8 mouse cellular contexts compared by ENCODE assay signal in the genomic region with DNA sequence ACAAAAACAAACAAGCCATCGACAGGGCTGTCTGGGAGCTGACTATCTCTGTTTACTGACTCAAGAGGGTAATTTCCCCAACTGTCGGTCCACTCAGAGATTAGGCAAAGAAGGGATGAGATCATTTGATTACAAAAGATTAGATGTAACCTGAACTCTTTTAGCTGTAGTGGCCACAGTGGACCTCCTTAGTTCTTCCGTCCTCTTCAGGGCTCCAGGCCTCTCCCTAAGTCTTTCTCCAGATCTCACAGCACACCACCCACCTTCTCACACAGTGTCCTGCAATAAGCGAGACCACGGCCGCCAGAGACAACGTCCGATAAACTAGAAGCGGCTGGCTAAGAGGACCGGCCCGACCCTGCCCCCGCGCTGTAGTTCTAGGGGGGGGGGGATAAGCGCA. TPM values are rescaled to one million over a fixed set of nuclear protein-coding genes. Genes with fewer than 3 reads are reported as not detected.
DNase-seq lines count a peak whose midpoint lies in the region; ATAC-seq lines count a peak whose summit lies in the region.

No protein-coding gene starts in this region.

- WGBS in kidney, embryonic 15.5 days = 5% methylated on average over 14 of the region's 14 CpGs
- WGBS in embryonic facial prominence, embryonic 10.5 days = 7% methylated on average over 14 of the region's 14 CpGs
- 3% methylated on average over 14 of the region's 14 CpGs for WGBS in intestine, embryonic 15.5 days
- 10% methylated on average over 14 of the region's 14 CpGs for WGBS in midbrain, embryonic 15.5 days

- H3K27me3 ChIP-seq in kidney, embryonic 15.5 days = peaks cover 16% of the 10 kb centered on the region
- H3K27me3 ChIP-seq in embryonic facial prominence, embryonic 10.5 days (replicated peaks; ENCODE audit: low read depth, poor library complexity, severe bottlenecking) = peaks cover 33% of the 10 kb centered on the region
- H3K27me3 ChIP-seq in intestine, embryonic 15.5 days (replicated peaks) = no peaks in the 10 kb centered on the region; the same call in 1 of the 2 replicates
- H3K27me3 ChIP-seq in midbrain, embryonic 15.5 days (replicated peaks) = no peaks in the 10 kb centered on the region; the same call in none of the 2 replicates

- peaks cover 11% of the 10 kb centered on the region for H3K36me3 ChIP-seq in kidney, embryonic 15.5 days
- H3K36me3 ChIP-seq in embryonic facial prominence, embryonic 10.5 days (replicated peaks) = peaks cover 10% of the 10 kb centered on the region
- peaks cover 8% of the 10 kb centered on the region; the same call in 1 of the 2 replicates for H3K36me3 ChIP-seq in intestine, embryonic 15.5 days
- H3K36me3 ChIP-seq in midbrain, embryonic 15.5 days (replicated peaks) = no peaks in the 10 kb centered on the region

- H3K9me3 ChIP-seq in kidney, embryonic 15.5 days (replicated peaks) = no peaks in the 10 kb centered on the region
- H3K9me3 ChIP-seq in embryonic facial prominence, embryonic 10.5 days = no peaks in the 10 kb centered on the region
- H3K9me3 ChIP-seq in intestine, embryonic 15.5 days = no peaks in the 10 kb centered on the region
- no peaks in the 10 kb centered on the region for H3K9me3 ChIP-seq in midbrain, embryonic 15.5 days

- H3K4me2 ChIP-seq in kidney, embryonic 15.5 days = peak overlapping the region; percentile 88
- H3K4me2 ChIP-seq in intestine, embryonic 15.5 days (replicated peaks) = peak overlapping the region; percentile 76
- H3K4me2 ChIP-seq in midbrain, embryonic 15.5 days = peak overlapping the region; percentile 97

- H3K27ac ChIP-seq in kidney, embryonic 15.5 days = peak overlapping the region; percentile 92
- peak overlapping the region; percentile 84 for H3K27ac ChIP-seq in embryonic facial prominence, embryonic 10.5 days (replicated peaks)
- peak overlapping the region; percentile 81 for H3K27ac ChIP-seq in intestine, embryonic 15.5 days
- H3K27ac ChIP-seq in midbrain, embryonic 15.5 days = no peak overlapping the region

- peak; percentile 38 for ATAC-seq in kidney, embryonic 15.5 days (replicated peaks; ENCODE audit: low FRiP score)
- ATAC-seq in intestine, embryonic 15.5 days = peak; percentile 24
- peak; percentile 50 for ATAC-seq in midbrain, embryonic 15.5 days (replicated peaks)

- peak overlapping the region; percentile 37; the same call in 1 of the 2 replicates for H3K9ac ChIP-seq in kidney, embryonic 15.5 days
- H3K9ac ChIP-seq in intestine, embryonic 15.5 days = peak overlapping the region; percentile 55
- peak overlapping the region; percentile 15; the same call in 1 of the 2 replicates for H3K9ac ChIP-seq in midbrain, embryonic 15.5 days

- H3K4me1 ChIP-seq in kidney, embryonic 15.5 days = peaks cover 30% of the 10 kb centered on the region
- H3K4me1 ChIP-seq in embryonic facial prominence, embryonic 10.5 days = peaks cover 35% of the 10 kb centered on the region
- peaks cover 24% of the 10 kb centered on the region for H3K4me1 ChIP-seq in intestine, embryonic 15.5 days (replicated peaks)
- peaks cover 22% of the 10 kb centered on the region for H3K4me1 ChIP-seq in midbrain, embryonic 15.5 days

- no peak for DNase-seq in kidney, adult 9 months
- DNase-seq in embryonic facial prominence, embryonic 10.5 days (ENCODE audit: low spot score) = no peak
- DNase-seq in layer of hippocampus, postnatal 36 days = no peak
- no peak for DNase-seq in thymus, postnatal 4 days
- no peak for DNase-seq in ovary, postnatal 10 days (ENCODE audit: low spot score)

- H3K4me3 ChIP-seq in kidney, embryonic 15.5 days (replicated peaks) = peak overlapping the region; percentile 75
- H3K4me3 ChIP-seq in embryonic facial prominence, embryonic 10.5 days = peak overlapping the region; percentile 68
- H3K4me3 ChIP-seq in intestine, embryonic 15.5 days (replicated peaks) = peak overlapping the region; percentile 62
- peak overlapping the region; percentile 72 for H3K4me3 ChIP-seq in midbrain, embryonic 15.5 days

RNA-seq across cellular contexts. Expression of a gene that starts 0.2 kb away (rescaled TPM):
- polyA plus RNA-seq in kidney, embryonic 15.5 days (2015; fragmentation: Nextera tagmentation; extraction: Ambion mirVana) = 11.1 and 14.1 TPM in 2 replicates
- 6.7 and 7.2 TPM in 2 replicates for polyA plus RNA-seq in embryonic facial prominence, embryonic 10.5 days (2016; fragmentation: Nextera tagmentation; extraction: Ambion mirVana)
- 16.2 and 16.8 TPM in 2 replicates for polyA plus RNA-seq in intestine, embryonic 15.5 days (2015; fragmentation: Nextera tagmentation; extraction: Ambion mirVana)
- 7.2 and 7.4 TPM in 2 replicates for polyA plus RNA-seq in midbrain, embryonic 15.5 days (2015; fragmentation: Nextera tagmentation; extraction: Ambion mirVana)
- 1 to 10 TPM; 3.8 to 3.9 TPM for total RNA-seq in layer of hippocampus, postnatal 36 days (2021)

RNA-seq across cellular contexts. Expression of a gene that starts 6.4 kb away (rescaled TPM):
- 7.8 and 8.3 TPM in 2 replicates for polyA plus RNA-seq in kidney, embryonic 15.5 days (2015; fragmentation: Nextera tagmentation; extraction: Ambion mirVana)
- polyA plus RNA-seq in embryonic facial prominence, embryonic 10.5 days (2016; fragmentation: Nextera tagmentation; extraction: Ambion mirVana) = 4.9 and 5.1 TPM in 2 replicates
- polyA plus RNA-seq in intestine, embryonic 15.5 days (2015; fragmentation: Nextera tagmentation; extraction: Ambion mirVana) = 34.8 and 35.4 TPM in 2 replicates
- polyA plus RNA-seq in midbrain, embryonic 15.5 days (2015; fragmentation: Nextera tagmentation; extraction: Ambion mirVana) = 2.2 TPM in 2 replicates
- 1 to 10 TPM; 1.6 to 2.9 TPM for total RNA-seq in layer of hippocampus, postnatal 36 days (2021)

RNA-seq across cellular contexts. Expression of a gene that starts 42.1 kb away (rescaled TPM):
- 10.9 and 11.8 TPM in 2 replicates for polyA plus RNA-seq in kidney, embryonic 15.5 days (2015; fragmentation: Nextera tagmentation; extraction: Ambion mirVana)
- 10.7 and 11.6 TPM in 2 replicates for polyA plus RNA-seq in embryonic facial prominence, embryonic 10.5 days (2016; fragmentation: Nextera tagmentation; extraction: Ambion mirVana)
- 9.0 and 11.1 TPM in 2 replicates for polyA plus RNA-seq in intestine, embryonic 15.5 days (2015; fragmentation: Nextera tagmentation; extraction: Ambion mirVana)
- 20.1 and 21.1 TPM in 2 replicates for polyA plus RNA-seq in midbrain, embryonic 15.5 days (2015; fragmentation: Nextera tagmentation; extraction: Ambion mirVana)
- total RNA-seq in layer of hippocampus, postnatal 36 days (2021) = 10 to 100 TPM; 17.2 to 19.5 TPM

RNA-seq across cellular contexts. Expression of a gene that starts 44.4 kb away (rescaled TPM):
- polyA plus RNA-seq in kidney, embryonic 15.5 days (2015; fragmentation: Nextera tagmentation; extraction: Ambion mirVana) = 0.81 and 0.90 TPM in 2 replicates
- polyA plus RNA-seq in embryonic facial prominence, embryonic 10.5 days (2016; fragmentation: Nextera tagmentation; extraction: Ambion mirVana) = 0.83 and 0.95 TPM in 2 replicates
- polyA plus RNA-seq in intestine, embryonic 15.5 days (2015; fragmentation: Nextera tagmentation; extraction: Ambion mirVana) = 0.28 and 0.40 TPM in 2 replicates
- polyA plus RNA-seq in midbrain, embryonic 15.5 days (2015; fragmentation: Nextera tagmentation; extraction: Ambion mirVana) = 9.7 TPM in 2 replicates
- total RNA-seq in layer of hippocampus, postnatal 36 days (2021) = 1 to 10 TPM; 1.5 to 1.9 TPM
